Mouse (Mus musculus): ENCODE results near the gene Anxa9. TPM values are rescaled to one million over a fixed set of nuclear protein-coding genes. Genes with fewer than 3 reads are reported as not detected.

Gene Anxa9
- polyA plus RNA-seq, 1 experiment, result 2.7 TPM

DNA sequence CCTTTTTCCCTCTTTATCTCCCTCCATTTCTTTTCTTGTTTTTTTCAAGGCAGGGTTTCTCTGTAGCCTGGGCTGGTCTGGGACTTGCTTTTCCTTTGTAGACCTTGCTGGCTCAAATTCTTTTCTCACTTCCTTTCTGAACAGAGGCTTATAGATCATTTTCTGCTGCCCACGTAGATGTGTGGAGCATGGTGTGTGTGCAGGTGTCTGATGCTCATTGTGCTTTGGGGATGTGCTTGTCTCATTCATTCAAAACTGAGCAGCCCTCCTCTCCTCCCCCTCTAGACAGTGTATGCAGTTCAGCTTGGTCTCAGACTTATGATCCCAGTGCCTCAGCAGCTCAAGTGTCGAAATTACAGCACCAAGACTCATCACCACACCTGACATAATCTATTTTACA is 12.1 kb upstream of the Anxa9 start:
- Histone ChIP-seq H3K4me3 (ENCODE audit: extremely low read depth, insufficient read depth, insufficient read length) (no peak overlapping the region), H3K27me3 (ENCODE audit: control insufficient read depth, insufficient read depth, low read length) (no peaks in the 10 kb centered on the region), H3K27ac (ENCODE audit: insufficient read depth, low read length) (no peak overlapping the region), H3K4me1 (ENCODE audit: control insufficient read depth, insufficient read depth, insufficient read length) (peaks cover 15% of the 10 kb centered on the region; the same call in 1 of the 2 replicates), H3K36me3 (ENCODE audit: control insufficient read depth, insufficient read depth, low read length) (peaks cover 31% of the 10 kb centered on the region)
- no peak for TF ChIP-seq POLR2A (IDR thresholded peaks at IDR 0.05; ENCODE audit: low read depth, low read length)
- TF ChIP-seq CTCF (IDR thresholded peaks at IDR 0.05; ENCODE audit: extremely low read depth, insufficient read depth, insufficient read length, insufficient replicate concordance), result no peak
- WGBS, result 45% methylated on average over 2 of the region's 2 CpGs
- no peak for DNase-seq (ENCODE audit: low read depth in 1 of 2, low spot score in 2 of 2)

DNA sequence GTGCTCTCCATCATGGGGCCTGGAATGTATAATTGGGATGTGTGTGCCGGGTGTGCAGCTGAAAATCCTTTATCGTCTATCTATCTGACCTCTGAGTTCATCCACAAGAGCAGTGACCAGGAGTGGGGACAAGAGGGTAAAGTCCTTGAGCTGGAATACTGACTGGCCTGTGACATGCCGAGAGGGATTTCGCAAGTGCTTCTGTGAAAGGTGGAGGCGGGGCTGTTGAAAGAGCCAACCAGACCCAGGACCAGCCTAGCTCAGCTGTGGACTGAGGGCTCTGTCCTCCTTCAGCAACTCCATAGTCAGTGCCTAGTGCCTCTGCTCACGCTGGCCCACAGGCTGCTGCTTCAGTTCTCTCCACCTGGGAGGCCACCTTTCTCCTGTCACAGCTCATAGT is 11.6 kb upstream of the Anxa9 start:
- peaks cover 30% of the 10 kb centered on the region for H3K36me3 ChIP-seq (ENCODE audit: control insufficient read depth, insufficient read depth, low read length)
- 69% methylated on average over 6 of the region's 6 CpGs for WGBS
- TF ChIP-seq CTCF (IDR thresholded peaks at IDR 0.05; ENCODE audit: extremely low read depth, insufficient read depth, insufficient read length, insufficient replicate concordance) (no peak), POLR2A (IDR thresholded peaks at IDR 0.05; ENCODE audit: low read depth, low read length) (no peak)
- no peak overlapping the region for H3K27ac ChIP-seq (ENCODE audit: insufficient read depth, low read length)
- H3K4me1 ChIP-seq (ENCODE audit: control insufficient read depth, insufficient read depth, insufficient read length), result peaks cover 15% of the 10 kb centered on the region; the same call in 1 of the 2 replicates
- H3K27me3 ChIP-seq (ENCODE audit: control insufficient read depth, insufficient read depth, low read length), result no peaks in the 10 kb centered on the region
- DNase-seq (ENCODE audit: low read depth in 1 of 2, low spot score in 2 of 2), result no peak
- H3K4me3 ChIP-seq (ENCODE audit: extremely low read depth, insufficient read depth, insufficient read length), result no peak overlapping the region

DNA sequence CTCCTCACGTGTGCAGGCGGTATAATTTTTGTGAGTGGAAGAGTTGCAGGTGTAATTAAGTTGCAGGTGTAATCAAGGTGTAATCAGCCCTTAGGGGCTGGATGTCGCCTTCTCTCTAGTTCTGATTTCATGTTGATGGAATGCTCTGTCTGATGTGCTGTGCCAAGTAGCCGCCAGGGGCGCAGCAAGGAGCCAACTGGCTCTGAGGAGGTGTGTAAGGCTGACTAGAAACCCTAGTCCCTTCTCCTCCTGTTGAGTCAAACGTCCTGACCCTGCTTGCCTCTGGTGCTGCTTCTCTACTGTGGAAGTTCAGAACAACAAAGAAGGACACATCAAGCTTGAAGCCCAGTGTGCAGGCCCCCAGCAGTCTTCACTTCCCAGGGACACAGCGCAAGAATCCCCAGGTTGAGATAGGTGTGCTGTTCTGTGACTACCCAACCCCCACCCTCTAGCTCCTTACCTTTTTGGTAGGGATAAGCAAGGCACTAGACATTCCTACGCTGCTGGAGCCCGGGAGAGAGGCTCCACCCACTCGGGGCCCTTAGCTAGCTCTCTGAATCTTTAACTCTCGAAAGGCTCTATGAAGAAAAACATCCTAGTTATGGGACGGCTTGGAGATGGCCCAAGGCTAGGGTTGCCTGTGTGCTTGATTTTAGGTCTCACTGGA is 10.6 kb upstream of the Anxa9 start:
- no peak overlapping the region for H3K4me3 ChIP-seq (ENCODE audit: extremely low read depth, insufficient read depth, insufficient read length)
- H3K4me1 ChIP-seq (ENCODE audit: control insufficient read depth, insufficient read depth, insufficient read length), result peaks cover 18% of the 10 kb centered on the region; the same call in 1 of the 2 replicates
- H3K27ac ChIP-seq (ENCODE audit: insufficient read depth, low read length), result no peak overlapping the region

DNA sequence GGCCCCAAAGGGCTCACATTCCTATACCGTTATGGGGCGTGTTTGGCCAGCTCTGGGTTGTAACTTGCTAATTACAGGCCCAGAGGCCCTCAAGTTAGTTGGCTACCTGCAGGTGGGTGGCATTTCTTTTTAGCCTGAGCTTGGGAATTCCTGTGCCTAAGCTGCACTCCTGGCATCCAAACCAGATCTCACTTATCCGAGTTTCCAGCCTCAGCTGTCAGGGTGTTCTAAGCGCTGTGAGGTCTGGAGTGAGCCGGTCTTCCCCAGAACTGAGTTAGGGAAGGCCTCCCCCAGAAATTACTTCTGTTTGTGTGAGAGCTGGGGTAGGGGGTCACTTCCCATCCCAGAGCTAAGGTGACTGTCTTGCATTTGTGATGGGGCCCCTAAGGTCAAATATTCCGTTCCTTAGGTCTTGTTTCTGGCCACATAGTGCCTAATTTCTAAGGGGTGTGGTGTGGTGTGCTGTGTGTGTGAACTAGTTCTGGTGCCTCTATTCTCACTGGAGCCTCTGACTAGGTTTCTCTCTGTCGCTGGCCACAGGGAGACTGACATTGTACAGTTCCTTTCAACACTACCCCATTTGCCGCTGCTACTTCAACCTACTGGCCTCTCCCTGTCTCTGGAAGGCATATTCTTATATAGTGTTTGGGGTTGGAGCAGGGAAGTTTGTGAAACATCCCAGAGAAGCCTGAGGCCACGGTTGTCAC is 9.0 kb upstream of the Anxa9 start:
- H3K4me1 ChIP-seq (ENCODE audit: control insufficient read depth, insufficient read depth, insufficient read length), result peaks cover 23% of the 10 kb centered on the region; the same call in 1 of the 2 replicates
- no peak for DNase-seq (ENCODE audit: low read depth in 1 of 2, low spot score in 2 of 2)
- 9% methylated on average over 9 of the region's 9 CpGs for WGBS

More for the DNA sequence above, 10.6 kb upstream of the Anxa9 start:
- peak in 1 of 2 experiments; percentile 58 for DNase-seq (ENCODE audit: low read depth in 1 of 2, low spot score in 2 of 2)
- whole genome bisulfite sequencing, result 41% methylated on average over 12 of the region's 12 CpGs
- TF ChIP-seq POLR2A (IDR thresholded peaks at IDR 0.05; ENCODE audit: low read depth, low read length), result no peak
- peak; percentile 55; the same call in 1 of the 2 replicates for TF ChIP-seq CTCF (IDR thresholded peaks at IDR 0.05; ENCODE audit: extremely low read depth, insufficient read depth, insufficient read length, insufficient replicate concordance)
- Histone ChIP-seq H3K36me3 (ENCODE audit: control insufficient read depth, insufficient read depth, low read length) (peaks cover 24% of the 10 kb centered on the region), H3K27me3 (ENCODE audit: control insufficient read depth, insufficient read depth, low read length) (no peaks in the 10 kb centered on the region)

DNA sequence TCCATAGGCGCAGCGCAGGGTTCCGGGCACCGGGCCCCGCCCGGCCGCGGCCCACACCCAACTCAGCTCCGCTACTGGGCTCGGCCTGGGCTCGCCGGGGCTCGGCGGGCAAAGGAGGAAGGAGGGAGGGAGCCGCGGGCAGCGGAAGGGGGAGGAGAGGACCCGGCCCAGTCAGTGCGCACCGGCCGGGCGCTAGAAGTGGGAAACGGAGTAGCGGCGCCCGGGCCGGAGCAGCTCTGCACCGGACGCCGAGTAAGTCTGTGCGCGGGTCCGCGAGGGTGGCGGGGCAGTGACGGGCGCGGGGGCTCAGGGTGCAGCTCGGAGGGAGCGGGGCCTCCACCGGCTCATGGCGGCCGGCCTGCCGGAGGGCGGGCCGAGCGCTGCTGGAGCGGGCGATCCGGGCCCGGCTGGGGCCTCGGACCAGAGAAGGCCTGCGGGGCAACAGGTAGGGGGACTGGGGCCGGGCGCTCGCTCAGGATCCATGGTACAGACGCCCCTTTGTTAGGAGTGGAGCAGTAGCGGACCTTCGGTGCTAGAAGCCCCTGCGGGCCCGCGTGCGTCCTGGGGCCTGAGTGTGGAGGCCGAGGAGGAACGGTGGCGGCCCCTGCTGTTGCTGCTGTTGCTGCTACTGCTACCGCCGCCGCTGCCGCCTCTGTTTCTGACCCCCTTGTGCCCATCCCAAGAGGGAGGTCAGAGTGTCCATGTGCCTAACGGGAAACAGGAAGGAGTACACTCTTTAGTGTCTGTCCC is 8.3 kb upstream of the Anxa9 start:
- peak overlapping the region; percentile 93 for H3K4me3 ChIP-seq (ENCODE audit: extremely low read depth, insufficient read depth, insufficient read length)
- DNase-seq (ENCODE audit: low read depth in 1 of 2, low spot score in 2 of 2), result peak; percentile 67 to 93
- TF ChIP-seq CTCF (IDR thresholded peaks at IDR 0.05; ENCODE audit: extremely low read depth, insufficient read depth, insufficient read length, insufficient replicate concordance) (no peak), POLR2A (IDR thresholded peaks at IDR 0.05; ENCODE audit: low read depth, low read length) (peak; percentile 57)
- under 1% methylated on average over 69 of the region's 71 CpGs for WGBS
- H3K4me1 ChIP-seq (ENCODE audit: control insufficient read depth, insufficient read depth, insufficient read length), result peaks cover 23% of the 10 kb centered on the region; the same call in 1 of the 2 replicates
- H3K36me3 ChIP-seq (ENCODE audit: control insufficient read depth, insufficient read depth, low read length), result peaks cover 3% of the 10 kb centered on the region
- peak overlapping the region; percentile 93 for H3K27ac ChIP-seq (ENCODE audit: insufficient read depth, low read length)
- no peaks in the 10 kb centered on the region for H3K27me3 ChIP-seq (ENCODE audit: control insufficient read depth, insufficient read depth, low read length)

More for the DNA sequence above, 9.0 kb upstream of the Anxa9 start:
- TF ChIP-seq CTCF (IDR thresholded peaks at IDR 0.05; ENCODE audit: extremely low read depth, insufficient read depth, insufficient read length, insufficient replicate concordance) (no peak), POLR2A (IDR thresholded peaks at IDR 0.05; ENCODE audit: low read depth, low read length) (no peak)
- Histone ChIP-seq H3K27me3 (ENCODE audit: control insufficient read depth, insufficient read depth, low read length) (no peaks in the 10 kb centered on the region), H3K36me3 (ENCODE audit: control insufficient read depth, insufficient read depth, low read length) (peaks cover 9% of the 10 kb centered on the region), H3K27ac (ENCODE audit: insufficient read depth, low read length) (peak overlapping the region; percentile 93), H3K4me3 (ENCODE audit: extremely low read depth, insufficient read depth, insufficient read length) (peak overlapping the region; percentile 93)

DNA sequence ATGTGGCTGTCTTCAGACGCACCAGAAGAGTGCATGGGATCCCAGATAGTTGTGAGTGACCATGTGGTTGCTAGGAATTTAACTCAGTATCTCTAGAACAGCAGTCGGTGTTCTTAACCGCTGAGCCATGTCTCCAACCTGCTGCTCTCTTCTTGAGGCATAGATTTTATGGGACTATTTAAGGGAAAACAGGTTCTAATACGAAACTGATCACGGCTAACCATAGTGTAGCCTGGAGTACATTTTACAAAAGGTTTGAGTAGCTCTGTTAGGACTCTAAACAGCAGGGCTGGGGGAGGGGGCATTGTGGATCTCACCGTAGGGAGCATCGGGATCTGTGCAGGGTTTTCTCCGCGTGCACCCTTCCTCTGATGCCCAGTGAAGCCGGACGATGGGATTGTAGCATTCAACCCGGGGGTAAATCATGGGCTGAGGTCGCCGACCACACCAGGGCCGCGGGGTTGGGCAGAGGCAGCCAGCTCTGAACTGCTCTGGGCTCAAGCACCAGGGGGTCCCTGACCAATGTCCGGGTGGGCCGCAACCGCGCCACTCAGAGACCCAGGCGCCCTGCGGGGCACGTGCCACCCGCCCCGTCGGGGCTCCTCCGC is 7.6 kb upstream of the Anxa9 start, which contains the start of gene Cers2:
TSS of gene Cers2 (plus strand) at position 306 of the 608 bp plus-strand sequence.
- Histone ChIP-seq H3K36me3 (ENCODE audit: control insufficient read depth, insufficient read depth, low read length) (no peaks in the 10 kb centered on the region), H3K4me1 (ENCODE audit: control insufficient read depth, insufficient read depth, insufficient read length) (peaks cover 23% of the 10 kb centered on the region; the same call in 1 of the 2 replicates), H3K27ac (ENCODE audit: insufficient read depth, low read length) (peak within 1 kb of the TSS; percentile 93), H3K27me3 (ENCODE audit: control insufficient read depth, insufficient read depth, low read length) (no peaks in the 10 kb centered on the region), H3K4me3 (ENCODE audit: extremely low read depth, insufficient read depth, insufficient read length) (peak within 1 kb of the TSS; percentile 93)
- 12% methylated on average over 27 of the region's 27 CpGs for WGBS
- TF ChIP-seq CTCF (IDR thresholded peaks at IDR 0.05; ENCODE audit: extremely low read depth, insufficient read depth, insufficient read length, insufficient replicate concordance), result no peak
- TF ChIP-seq POLR2A (IDR thresholded peaks at IDR 0.05; ENCODE audit: low read depth, low read length), result no peak
- DNase-seq (ENCODE audit: low read depth in 1 of 2, low spot score in 2 of 2), result no peak

Measured in spleen, adult 2 months (tissue).